Mouse (Mus musculus) layer of hippocampus, postnatal 14 days (tissue): Measurements from ENCODE around the gene Klra6. TPM values are rescaled to one million over a fixed set of nuclear protein-coding genes. Genes with fewer than 3 reads are reported as not detected.
"Not testable (repeated sequence)": the region's sequence is repeated elsewhere in the genome, so short reads cannot be mapped to it uniquely, and the experiment has no call there.

Experiments used
- DNase-seq, 2 experiments: peaks; one replicate each; pipeline ENCODE4 v3.0.0; 2021 to 2022; ENCODE audit warnings: low spot score in 2 of 2, mixed read lengths in 1 of 2
- long read RNA-seq, 2 experiments: library from polyadenylated mRNA; stranded (forward); transcript quantifications; one replicate each; pipeline ENCODE4 v2.0.0; 2021
- total RNA-seq, 2 experiments: library from RNA; stranded (reverse); gene quantifications; 2 replicates each; pipeline ENCODE4 v1.2.3; 2021

Gene Klra6
- total RNA-seq, result not detected
- long read RNA-seq, experiment 1, result 0 reads
- long read RNA-seq, experiment 2, result 0 reads

- no peak for DNase-seq
Measured at GRCm38 (mm10) chr6:130026854-130027253, at the start of gene Klra6. Gene Klra6, minus strand, starts transcription at chr6:130026954.

GRCm38 (mm10) chr6:130067171-130067570 is 40.4 kb upstream of the Klra6 start, which contains the start of gene Klra4:
Gene Klra4, minus strand, starts transcription at chr6:130067271.
- not testable (repeated sequence) for DNase-seq

- no peak for DNase-seq
Measured at GRCm38 (mm10) chr6:130065196-130065595, 38.4 kb upstream of the Klra6 start.

- not testable (repeated sequence) for DNase-seq
Measured at GRCm38 (mm10) chr6:130035146-130035545, 8.4 kb upstream of the Klra6 start.

GRCm38 (mm10) chr6:130031493-130032089 is 4.8 kb upstream of the Klra6 start:
- not testable (repeated sequence) for DNase-seq

Other genes starting within 250 kb of the Klra6 start
- gene Gm156, start 242.7 kb downstream of the Klra6 start, total RNA-seq, result not detected
- gene Gm17631, start 164.3 kb downstream of the Klra6 start, total RNA-seq, result not detected
- gene Klra17, start 150.3 kb downstream of the Klra6 start, total RNA-seq, result not detected
- gene Klra5, start 109.3 kb downstream of the Klra6 start, total RNA-seq, result not detected
- gene Klra4, start 40.3 kb upstream of the Klra6 start, total RNA-seq, result not detected
- not detected for gene Klra8, start 102.9 kb upstream of the Klra6 start, total RNA-seq
- not detected for gene Klra9, start 166.2 kb upstream of the Klra6 start, total RNA-seq
- gene Klra7, start 206.4 kb upstream of the Klra6 start, total RNA-seq, result not detected